Mouse (Mus musculus): ENCODE results near the gene Olfr1226. TPM values are rescaled to one million over a fixed set of nuclear protein-coding genes. Genes with fewer than 3 reads are reported as not detected.
"Not testable (repeated sequence)": the region's sequence is repeated elsewhere in the genome, so short reads cannot be mapped to it uniquely, and the experiment has no call there.

Gene Olfr1226
- total RNA-seq (2021) = not detected
- long read RNA-seq = 0 reads

DNA sequence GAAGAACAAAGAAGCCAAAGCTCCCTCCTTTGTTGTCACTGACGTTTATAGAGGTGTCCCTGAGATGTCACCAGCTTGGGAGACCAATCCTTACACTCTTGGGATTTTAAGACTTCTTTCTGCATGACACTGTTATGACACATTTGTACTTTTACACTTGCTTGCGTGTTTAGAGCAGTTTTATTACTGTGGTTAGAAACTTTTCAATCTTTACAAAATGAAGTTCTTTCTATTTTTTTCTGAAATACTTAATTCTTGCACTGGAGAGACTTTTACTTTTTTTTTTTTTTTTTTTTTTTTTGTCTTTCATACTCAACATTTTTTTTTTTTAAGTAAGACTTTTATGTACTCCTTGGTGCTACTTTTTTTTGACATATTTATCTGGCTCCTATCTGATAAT, at the start of gene Olfr1226:
Gene Olfr1226 (minus strand): TSS at position 101 of the 400 bp plus-strand sequence.
- DNase-seq (ENCODE audit: low spot score in 2 of 2) = no peak

DNA sequence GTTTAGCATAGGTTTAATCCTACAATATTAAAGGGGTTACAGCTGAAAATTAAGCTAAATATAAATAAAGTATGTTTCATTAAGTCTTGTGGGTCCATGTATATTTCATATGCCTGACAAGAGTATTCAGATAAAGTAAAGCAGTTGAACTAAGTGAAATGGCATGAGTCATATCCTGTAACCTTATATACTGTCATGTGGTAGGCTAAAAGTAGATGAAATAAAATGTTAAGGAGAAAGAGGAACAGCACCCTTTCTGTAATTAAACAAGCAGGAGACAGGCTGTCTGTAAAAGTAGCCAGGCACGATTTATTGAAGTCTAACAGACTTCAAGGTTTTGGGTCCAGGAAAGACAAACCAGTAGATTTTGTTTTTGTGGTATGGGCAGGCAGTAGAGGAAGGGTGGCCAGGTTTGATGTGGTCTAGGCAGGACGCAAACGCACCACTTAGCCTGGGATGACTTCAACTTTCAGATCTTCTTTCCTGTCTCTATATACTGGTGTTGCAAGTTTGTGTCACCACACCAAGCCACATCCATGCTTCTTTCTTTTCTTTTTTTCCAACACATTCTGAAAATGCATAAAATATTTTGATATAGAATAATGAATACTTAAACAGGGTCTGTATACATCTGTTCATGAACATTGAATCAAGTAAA, 3.4 kb downstream of the Olfr1226 start:
- no peak for DNase-seq (ENCODE audit: low spot score in 2 of 2)

DNA sequence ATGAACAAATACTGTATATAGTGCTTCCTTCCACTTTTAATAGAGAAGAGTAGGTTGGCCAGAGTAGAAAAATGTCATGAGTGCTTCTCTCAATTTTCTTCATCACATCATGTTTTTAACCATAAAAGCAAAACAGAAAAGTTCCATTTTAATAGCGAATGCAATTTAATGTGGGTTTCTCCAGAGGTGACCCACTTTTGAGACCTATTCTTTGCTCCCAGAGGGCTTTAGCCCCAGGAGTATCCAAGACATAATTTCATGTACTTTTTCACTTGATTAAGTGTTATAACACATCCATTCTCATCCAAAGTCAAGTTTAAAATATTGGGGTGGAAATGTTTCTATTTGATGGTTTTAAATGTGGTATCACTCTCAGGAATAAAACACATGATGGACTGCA, 25.3 kb downstream of the Olfr1226 start, which contains the start of gene Olfr1225:
Gene Olfr1225 (minus strand): TSS at position 101 of the 400 bp plus-strand sequence.
- no peak for DNase-seq (ENCODE audit: low spot score in 2 of 2)

DNA sequence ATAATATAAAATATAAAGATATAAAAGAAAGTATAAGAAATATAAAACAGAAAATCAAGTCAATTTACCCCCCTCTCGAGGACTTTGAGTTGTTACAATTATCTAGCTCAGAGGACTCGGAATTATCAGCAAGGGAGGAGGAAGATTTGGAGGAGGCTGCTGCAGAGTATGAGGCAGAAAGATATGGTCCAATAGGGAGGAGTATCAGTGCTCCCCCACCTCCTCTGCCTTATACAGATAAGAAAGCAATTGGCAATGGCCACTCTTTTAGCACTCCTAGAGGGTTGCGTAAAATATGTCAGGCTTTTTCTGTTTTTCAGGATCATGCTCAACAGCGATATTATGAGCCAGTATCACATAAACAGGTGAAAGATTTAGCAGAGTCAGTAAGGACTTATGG, 35.1 kb downstream of the Olfr1226 start:
- DNase-seq (ENCODE audit: low spot score in 2 of 2) = not testable (repeated sequence)

DNA sequence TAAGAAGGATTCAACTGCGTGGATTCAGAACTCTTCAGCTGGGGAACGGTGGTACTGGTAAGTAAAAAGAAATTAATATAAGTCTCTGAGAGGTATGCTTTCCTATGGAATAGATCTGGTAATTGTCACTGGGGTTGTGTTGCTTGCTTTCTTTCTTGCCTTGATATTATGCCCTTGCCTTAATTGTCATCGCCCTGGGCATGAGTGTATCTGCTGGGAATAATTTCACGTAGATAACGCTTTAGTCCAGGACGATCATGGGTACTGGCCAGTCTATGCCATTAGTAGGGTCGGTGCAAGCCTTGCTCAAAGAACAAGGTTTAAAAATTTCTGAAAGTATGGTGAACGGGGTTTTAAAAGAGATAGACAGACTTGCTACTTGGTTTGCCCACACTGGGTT, 35.9 kb downstream of the Olfr1226 start, which contains the start of gene Olfr1224-ps1:
Gene Olfr1224-ps1 (minus strand): TSS at position 101 of the 400 bp plus-strand sequence.
- not testable (repeated sequence) for DNase-seq (ENCODE audit: low spot score in 2 of 2)

DNA sequence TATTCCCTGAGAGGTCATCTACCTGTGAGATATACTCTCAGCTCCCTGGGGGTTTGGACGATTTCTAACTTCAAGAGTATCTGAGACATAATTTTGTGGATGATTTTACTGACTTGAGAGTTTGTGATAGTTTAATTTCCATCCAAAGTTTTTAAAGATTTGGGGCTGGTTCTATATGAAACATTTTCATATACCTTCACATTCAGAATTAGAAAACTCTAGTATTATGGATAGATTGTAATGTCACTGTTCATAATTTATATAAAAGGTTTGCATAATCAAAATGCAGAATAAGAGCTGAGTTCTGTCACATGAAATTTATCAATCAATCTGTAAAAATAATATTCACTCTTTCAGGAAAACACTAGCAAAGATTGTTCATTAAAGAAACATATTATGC, 48.4 kb downstream of the Olfr1226 start, which contains the start of gene Olfr1223:
Gene Olfr1223 (minus strand): TSS at position 101 of the 400 bp plus-strand sequence.
- DNase-seq (ENCODE audit: low spot score in 2 of 2) = no peak

Other genes with a start within 250 kb of the Olfr1226 start
- not detected for gene Olfr1212, start 246.1 kb downstream of the Olfr1226 start, total RNA-seq (2021)
- not detected for gene Gm13762, start 219.8 kb downstream of the Olfr1226 start, total RNA-seq (2021)
- gene Olfr1214, start 207.4 kb downstream of the Olfr1226 start, total RNA-seq (2021) = not detected
- not detected for gene Olfr1215, start 193.1 kb downstream of the Olfr1226 start, total RNA-seq (2021)
- gene Olfr1216, start 181.7 kb downstream of the Olfr1226 start, total RNA-seq (2021) = not detected
- gene Olfr1217, start 168.0 kb downstream of the Olfr1226 start, total RNA-seq (2021) = not detected
- gene Olfr1218, start 138.9 kb downstream of the Olfr1226 start, total RNA-seq (2021) = not detected
- gene Olfr1219, start 116.5 kb downstream of the Olfr1226 start, total RNA-seq (2021) = not detected
- not detected for gene Olfr1220, start 93.2 kb downstream of the Olfr1226 start, total RNA-seq (2021)
- gene Olfr1221, start 82.8 kb downstream of the Olfr1226 start, total RNA-seq (2021) = not detected
- not detected for gene Olfr1222, start 67.0 kb downstream of the Olfr1226 start, total RNA-seq (2021)
- gene Olfr1223, start 48.5 kb downstream of the Olfr1226 start, total RNA-seq (2021) = not detected
- gene Olfr1224-ps1, start 36.0 kb downstream of the Olfr1226 start, total RNA-seq (2021) = not detected
- gene Olfr1225, start 25.4 kb downstream of the Olfr1226 start, total RNA-seq (2021) = not detected
- not detected for gene Olfr1228, start 54.0 kb upstream of the Olfr1226 start, total RNA-seq (2021)
- gene Olfr1229, start 88.0 kb upstream of the Olfr1226 start, total RNA-seq (2021) = not detected
- gene Olfr1230, start 97.2 kb upstream of the Olfr1226 start, total RNA-seq (2021) = not detected
- not detected for gene Olfr1231, start 107.0 kb upstream of the Olfr1226 start, total RNA-seq (2021)
- not detected for gene Olfr1232, start 129.6 kb upstream of the Olfr1226 start, total RNA-seq (2021)
- gene Olfr1233, start 142.3 kb upstream of the Olfr1226 start, total RNA-seq (2021) = not detected
- not detected for gene Olfr1234, start 164.8 kb upstream of the Olfr1226 start, total RNA-seq (2021)
- not detected for gene Olfr1238, start 209.6 kb upstream of the Olfr1226 start, total RNA-seq (2021)
- gene Olfr1239, start 220.4 kb upstream of the Olfr1226 start, total RNA-seq (2021) = not detected
- gene Olfr1240, start 243.0 kb upstream of the Olfr1226 start, total RNA-seq (2021) = not detected